Mouse (Mus musculus) MEL (cell line): ENCODE data around the gene Tspan4. TPM values are rescaled to one million over a fixed set of nuclear protein-coding genes. Genes with fewer than 3 reads are reported as not detected.
A peak's percentile ranks its signal among the peaks of the same experiment; 100 is the strongest.

ENCODE experiments used
- DNase-seq: peaks from one replicate; pipeline ENCODE4 v3.0.0; 2011; ENCODE audit warnings: low read depth, low spot score
- H3K27ac ChIP-seq: 2 replicates; pipeline ENCODE4 v1.5.1; 2012; ENCODE audit warnings: low read depth, mild to moderate bottlenecking, control low read depth, low read length, moderate library complexity; ENCODE audit not compliant: control insufficient read depth
- H3K27me3 ChIP-seq, 2 experiments: fragments of 150-350 bp in 1 of 2; sonication (generic) in 1 of 2; 2 replicates each; pipeline ENCODE4 v1.6.1; 2012; ENCODE audit warnings: low read length in 2 of 2, mild to moderate bottlenecking in 2 of 2, improper control_type of control experiment in 1 of 2, moderate library complexity in 1 of 2; ENCODE audit not compliant: insufficient read depth in 2 of 2, control insufficient read depth in 1 of 2
- H3K36me3 ChIP-seq, 2 experiments: 2 replicates each; pipeline ENCODE4 v1.6.1; 2012 to 2014; ENCODE audit warnings: low read length in 2 of 2, improper control_type of control experiment in 1 of 2, inconsistent platforms in 1 of 2, mild to moderate bottlenecking in 1 of 2; ENCODE audit not compliant: insufficient read depth in 2 of 2, control insufficient read depth in 1 of 2
- H3K4me1 ChIP-seq, 2 experiments: fragments of 150-350 bp in 1 of 2; sonication (generic) in 1 of 2; 2 replicates each; pipeline ENCODE4 v1.6.1; 2012; ENCODE audit warnings: low read length in 2 of 2, improper control_type of control experiment in 1 of 2, mild to moderate bottlenecking in 1 of 2; ENCODE audit not compliant: insufficient read depth in 2 of 2, control insufficient read depth in 1 of 2
- H3K4me3 ChIP-seq, 2 experiments: fragments of 150-350 bp in 1 of 2; sonication (generic) in 1 of 2; 2 replicates each; pipeline ENCODE4 v1.5.1; 2012; ENCODE audit warnings: low read depth in 2 of 2, low read length in 2 of 2, mild to moderate bottlenecking in 2 of 2, moderate library complexity in 2 of 2, control low read depth in 1 of 2, improper control_type of control experiment in 1 of 2; ENCODE audit not compliant: control insufficient read depth in 1 of 2, insufficient read depth in 1 of 2
- H3K79me2 ChIP-seq: 2 replicates; pipeline ENCODE4 v1.6.1; 2012; ENCODE audit warnings: mild to moderate bottlenecking, low read length, moderate library complexity; ENCODE audit not compliant: control insufficient read depth, poor library complexity, insufficient read depth
- H3K9ac ChIP-seq: 2 replicates; pipeline ENCODE4 v1.6.1; 2012; ENCODE audit warnings: low read depth, mild to moderate bottlenecking, control low read depth, low read length, moderate library complexity; ENCODE audit not compliant: control insufficient read depth, poor library complexity, severe bottlenecking
- H3K9me3 ChIP-seq: fragments of 150-350 bp; sonication (generic); replicated peaks from 2 replicates; pipeline ENCODE4 v1.6.1; 2012; ENCODE audit warnings: mild to moderate bottlenecking, low read length, improper control_type of control experiment, moderate library complexity; ENCODE audit not compliant: insufficient read depth
- BHLHE40 ChIP-seq: IDR thresholded peaks from 2 replicates; pipeline ENCODE4 v1.6.1; 2012; ENCODE audit warnings: low read depth, mild to moderate bottlenecking, inconsistent platforms, low read length, improper control_type of control experiment, borderline replicate concordance
- CHD1 ChIP-seq: IDR thresholded peaks from 2 replicates; pipeline ENCODE4 v1.6.1; 2012; ENCODE audit warnings: low read depth, mild to moderate bottlenecking, inconsistent platforms, low read length, improper control_type of control experiment
- CTCF ChIP-seq, 3 experiments: IDR thresholded peaks in 2 of 3; conservative IDR thresholded peaks in 1 of 3; 2 replicates each; pipeline ENCODE4 v1.5.1; 2011 to 2012; ENCODE audit warnings: low read length in 3 of 3, low read depth in 2 of 3, mild to moderate bottlenecking in 2 of 3, improper control_type of control experiment in 1 of 3, inconsistent platforms in 1 of 3, mixed read lengths in 1 of 3, moderate library complexity in 1 of 3; ENCODE audit not compliant: control insufficient read depth in 1 of 3, insufficient read depth in 1 of 3, poor library complexity in 1 of 3, severe bottlenecking in 1 of 3
- ELF1 ChIP-seq: IDR thresholded peaks from 2 replicates; pipeline ENCODE4 v1.6.1; 2014; ENCODE audit warnings: low read depth, mild to moderate bottlenecking, inconsistent platforms, low read length, improper control_type of control experiment, moderate library complexity
- ETS1 ChIP-seq: IDR thresholded peaks from 2 replicates; pipeline ENCODE4 v1.6.1; 2012; ENCODE audit warnings: low read depth, mild to moderate bottlenecking, inconsistent platforms, low read length, improper control_type of control experiment, moderate library complexity
- GABPA ChIP-seq: IDR thresholded peaks from 2 replicates; pipeline ENCODE4 v1.6.1; 2012; ENCODE audit warnings: low read depth, mild to moderate bottlenecking, inconsistent platforms, low read length, improper control_type of control experiment, moderate library complexity
- GATA1 ChIP-seq: IDR thresholded peaks from 2 replicates; pipeline ENCODE4 v1.6.1; 2011; ENCODE audit warnings: low read depth, low read length, improper control_type of control experiment
- HCFC1 ChIP-seq: IDR thresholded peaks from 2 replicates; pipeline ENCODE4 v1.6.1; 2012; ENCODE audit warnings: low read depth, mild to moderate bottlenecking, inconsistent platforms, low read length, improper control_type of control experiment, moderate library complexity
- KAT2A ChIP-seq: conservative IDR thresholded peaks from 2 replicates; pipeline ENCODE4 v1.6.1; 2012; ENCODE audit warnings: low read depth, low read length, improper control_type of control experiment, inconsistent platforms
- MAFK ChIP-seq: IDR thresholded peaks from 2 replicates; pipeline ENCODE4 v1.6.1; 2011; ENCODE audit warnings: low read depth, mild to moderate bottlenecking, low read length, improper control_type of control experiment, borderline replicate concordance
- MAX ChIP-seq: IDR thresholded peaks from 2 replicates; pipeline ENCODE4 v1.6.1; 2011; ENCODE audit warnings: low read length, improper control_type of control experiment
- MAZ ChIP-seq: IDR thresholded peaks from 2 replicates; pipeline ENCODE4 v1.6.1; 2012; ENCODE audit warnings: low read depth, mild to moderate bottlenecking, inconsistent platforms, low read length, improper control_type of control experiment
- MEF2A ChIP-seq: IDR thresholded peaks from 2 replicates; pipeline ENCODE4 v1.6.1; 2014; ENCODE audit warnings: low read depth, mild to moderate bottlenecking, inconsistent platforms, low read length, improper control_type of control experiment; ENCODE audit not compliant: poor library complexity, insufficient replicate concordance, severe bottlenecking; ENCODE audit errors: extremely low read depth
- MYB ChIP-seq: IDR thresholded peaks from 2 replicates; pipeline ENCODE4 v1.6.1; 2011; ENCODE audit warnings: mild to moderate bottlenecking, low read depth, low read length, improper control_type of control experiment
- NRF1 ChIP-seq: IDR thresholded peaks from 2 replicates; pipeline ENCODE4 v1.6.1; 2014; ENCODE audit warnings: low read depth, mild to moderate bottlenecking, inconsistent platforms, low read length, improper control_type of control experiment, moderate library complexity; ENCODE audit not compliant: poor library complexity, insufficient read depth, severe bottlenecking
- POLR2A ChIP-seq, 2 experiments: IDR thresholded peaks; 2 replicates each; pipeline ENCODE4 v1.6.1; 2011 to 2012; ENCODE audit warnings: low read length in 2 of 2, mild to moderate bottlenecking in 2 of 2, control low read depth in 1 of 2, improper control_type of control experiment in 1 of 2, low read depth in 1 of 2, moderate library complexity in 1 of 2; ENCODE audit not compliant: control insufficient read depth in 1 of 2, insufficient read depth in 1 of 2, poor library complexity in 1 of 2
- POLR2AphosphoS2 ChIP-seq: IDR thresholded peaks from 2 replicates; pipeline ENCODE4 v1.6.1; 2011; ENCODE audit warnings: low read length, improper control_type of control experiment
- RAD21 ChIP-seq: IDR thresholded peaks from 2 replicates; pipeline ENCODE4 v1.6.1; 2011; ENCODE audit warnings: mild to moderate bottlenecking, low read depth, low read length, improper control_type of control experiment
- RCOR1 ChIP-seq: IDR thresholded peaks from 2 replicates; pipeline ENCODE4 v1.6.1; 2012; ENCODE audit warnings: low read depth, mild to moderate bottlenecking, inconsistent platforms, low read length, improper control_type of control experiment
- SIN3A ChIP-seq: IDR thresholded peaks from 2 replicates; pipeline ENCODE4 v1.6.1; 2012; ENCODE audit warnings: low read length, improper control_type of control experiment, inconsistent platforms
- SMC3 ChIP-seq: IDR thresholded peaks from 2 replicates; pipeline ENCODE4 v1.6.1; 2011; ENCODE audit warnings: low read depth, low read length, improper control_type of control experiment
- TAL1 ChIP-seq: IDR thresholded peaks from 2 replicates; pipeline ENCODE4 v1.6.1; 2012; ENCODE audit warnings: mild to moderate bottlenecking, inconsistent platforms, low read length, moderate library complexity, mixed read lengths
- TBP ChIP-seq: IDR thresholded peaks from 2 replicates; pipeline ENCODE4 v1.8.0; 2011; ENCODE audit warnings: low read depth, low read length, improper control_type of control experiment
- TCF12 ChIP-seq: IDR thresholded peaks from 2 replicates; pipeline ENCODE4 v1.6.1; 2014; ENCODE audit warnings: low read depth, mild to moderate bottlenecking, inconsistent platforms, low read length, improper control_type of control experiment, moderate library complexity
- UBTF ChIP-seq: IDR thresholded peaks from 2 replicates; pipeline ENCODE4 v1.6.1; 2012; ENCODE audit warnings: low read depth, mild to moderate bottlenecking, inconsistent platforms, low read length, improper control_type of control experiment, moderate library complexity, borderline replicate concordance; ENCODE audit not compliant: insufficient read depth
- USF1 ChIP-seq: IDR thresholded peaks from 2 replicates; pipeline ENCODE4 v1.6.1; 2014; ENCODE audit warnings: low read depth, mild to moderate bottlenecking, inconsistent platforms, low read length, improper control_type of control experiment, moderate library complexity
- ZC3H11A ChIP-seq: IDR thresholded peaks from 2 replicates; pipeline ENCODE4 v1.6.1; 2012; ENCODE audit warnings: low read depth, mild to moderate bottlenecking, inconsistent platforms, low read length, improper control_type of control experiment
- ZKSCAN1 ChIP-seq: IDR thresholded peaks from 2 replicates; pipeline ENCODE4 v1.6.1; 2012; ENCODE audit warnings: low read depth, mild to moderate bottlenecking, inconsistent platforms, low read length, improper control_type of control experiment, moderate library complexity
- ZMIZ1 ChIP-seq: IDR thresholded peaks from 2 replicates; pipeline ENCODE4 v1.6.1; 2012; ENCODE audit warnings: low read depth, mild to moderate bottlenecking, inconsistent platforms, low read length, improper control_type of control experiment, moderate library complexity
- ZNF384 ChIP-seq: IDR thresholded peaks from 2 replicates; pipeline ENCODE4 v1.6.1; 2012; ENCODE audit warnings: low read depth, mild to moderate bottlenecking, inconsistent platforms, low read length, improper control_type of control experiment
- polyA plus RNA-seq, 2 experiments: library from polyadenylated mRNA; stranded (reverse) in 1 of 2; unstranded in 1 of 2; fragments of >175 nt in 1 of 2; fragments of >200 nt in 1 of 2; gene quantifications; 2 replicates each; pipeline versions ENCODE4 v1.2.1 to v1.2.4; 2012; ENCODE audit warnings: low replicate concordance in 2 of 2, low read depth in 1 of 2; ENCODE audit not compliant: insufficient read length in 2 of 2, insufficient read depth in 1 of 2, missing spikeins in 1 of 2
- total RNA-seq: library from RNA; depleted of rRNA; stranded (reverse); fragments of 300-350 nt; gene quantifications from 2 replicates; pipeline ENCODE4 v1.2.3, GENCODE M21; 2012

The Tspan4 gene
- total and polyA plus RNA-seq, 3 experiments: 97.9 to 110 TPM; not detected in 1

DNA sequence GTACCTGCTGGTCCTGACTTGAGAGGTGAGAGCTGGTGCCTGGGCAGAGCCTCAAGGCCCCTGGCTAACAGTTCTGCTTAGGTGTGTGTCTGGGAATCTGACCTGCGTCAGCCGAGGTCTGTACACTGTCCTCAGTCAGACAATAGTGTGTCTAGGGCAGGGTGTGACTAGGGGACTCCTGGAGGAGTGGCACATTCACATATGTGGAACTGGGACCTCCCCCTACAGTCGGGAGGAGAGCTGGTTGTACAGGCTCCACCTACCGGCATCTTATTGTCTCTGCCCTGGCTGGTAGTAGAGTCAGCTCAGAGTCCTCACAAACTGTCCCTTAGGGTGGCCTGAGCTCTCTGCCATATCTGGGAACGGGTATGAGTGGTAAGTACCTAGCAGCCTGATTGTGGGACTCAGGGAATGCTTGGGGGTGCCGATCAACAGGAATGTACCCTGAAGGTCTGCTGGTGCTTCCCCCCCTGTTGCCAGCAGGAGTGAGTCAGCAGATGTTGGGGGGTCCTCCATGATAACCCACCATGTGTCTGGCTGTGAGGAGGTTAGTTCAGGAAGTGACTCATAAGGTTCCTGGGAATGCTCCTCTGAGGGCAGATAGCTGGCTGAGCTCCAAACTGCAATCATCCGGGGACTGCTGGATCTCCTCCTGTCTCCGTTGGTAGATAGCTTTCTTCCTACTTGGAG lies 6.4 kb upstream of the Tspan4 start (continued):
- TF ChIP-seq SMC3 (no peak), GABPA (no peak), USF1 (no peak), CTCF (IDR thresholded peaks at IDR 0.05 in 2 of 3, conservative IDR thresholded peaks at IDR 0.05 in 1 of 3; ENCODE audit: control insufficient read depth in 1 of 3, insufficient read depth in 1 of 3, low read depth in 2 of 3, low read length in 3 of 3, poor library complexity in 1 of 3, severe bottlenecking in 1 of 3) (peak; percentile 34 to 48 (median 40)), ZMIZ1 (no peak), MYB (no peak), SIN3A (peak; percentile 69), HCFC1 (no peak), UBTF (no peak), MAZ (no peak), ZNF384 (no peak), POLR2AphosphoS2 (no peak), GATA1 (peak; percentile 49), TCF12 (peak; percentile 1; the same call in 1 of the 2 replicates), KAT2A (no peak), RCOR1 (peak; percentile 40; the same call in 1 of the 2 replicates), ETS1 (peak; percentile 93), TAL1 (peak; percentile 78), CHD1 (no peak), BHLHE40 (no peak), MAFK (no peak)

DNA sequence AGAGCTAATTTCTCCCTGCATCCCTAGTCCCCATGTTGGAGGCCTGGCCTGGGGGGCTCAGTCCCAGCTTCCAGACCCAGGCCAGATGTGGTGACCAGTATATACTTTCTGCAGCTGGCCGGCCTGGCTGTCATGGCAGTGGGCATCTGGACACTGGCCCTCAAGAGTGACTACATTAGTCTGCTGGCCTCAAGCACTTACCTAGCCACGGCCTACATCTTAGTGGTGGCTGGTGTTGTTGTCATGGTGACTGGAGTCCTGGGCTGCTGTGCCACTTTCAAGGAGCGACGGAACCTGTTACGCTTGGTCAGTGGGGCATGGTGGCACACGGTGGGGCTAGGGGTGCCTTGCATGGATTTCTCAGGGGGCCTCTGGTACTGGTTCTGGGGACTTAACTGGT lies 5.7 kb upstream of the Tspan4 start:
- no peak for DNase-seq
- H3K9ac ChIP-seq: peak overlapping the region; percentile 65
- H3K4me3 ChIP-seq: peak overlapping the region; percentile 39 to 87
- peaks cover 0 to 18% of the 10 kb centered on the region in 2 experiments; a peak in 2 of 4 replicates for H3K36me3 ChIP-seq
- peaks cover 8 to 35% of the 10 kb centered on the region in 2 experiments for H3K4me1 ChIP-seq
- TF ChIP-seq BHLHE40: no peak
- no peak for TF ChIP-seq RCOR1
- TF ChIP-seq MEF2A: no peak
- no peak for TF ChIP-seq GABPA
- TF ChIP-seq MAX: no peak
- no peak for TF ChIP-seq TBP
- TF ChIP-seq MYB: no peak
- no peak for TF ChIP-seq SMC3
- no peak for TF ChIP-seq RAD21
- TF ChIP-seq CTCF (IDR thresholded peaks at IDR 0.05 in 2 of 3, conservative IDR thresholded peaks at IDR 0.05 in 1 of 3; ENCODE audit: control insufficient read depth in 1 of 3, insufficient read depth in 1 of 3, low read depth in 2 of 3, low read length in 3 of 3, poor library complexity in 1 of 3, severe bottlenecking in 1 of 3): no peak
- TF ChIP-seq ELF1: no peak
- TF ChIP-seq ZKSCAN1: no peak
- no peak for TF ChIP-seq CHD1
- no peak for TF ChIP-seq NRF1
- TF ChIP-seq ZC3H11A: no peak
- TF ChIP-seq UBTF: no peak
- no peak for TF ChIP-seq ZMIZ1
- TF ChIP-seq TAL1: no peak
- TF ChIP-seq POLR2A (IDR thresholded peaks at IDR 0.05; ENCODE audit: control insufficient read depth in 1 of 2, insufficient read depth in 1 of 2, low read depth in 1 of 2, low read length in 2 of 2, poor library complexity in 1 of 2): no peak
- no peak for TF ChIP-seq MAZ
- peak overlapping the region; percentile 92 for H3K27ac ChIP-seq
- no peaks in the 10 kb centered on the region for H3K9me3 ChIP-seq
- H3K27me3 ChIP-seq: no peaks in the 10 kb centered on the region
- H3K79me2 ChIP-seq: peaks cover 25% of the 10 kb centered on the region
